Mouse (Mus musculus): Measurements from ENCODE around the gene Srsf7. TPM values are rescaled to one million over a fixed set of nuclear protein-coding genes. Genes with fewer than 3 reads are reported as not detected.

Gene Srsf7
- total and polyA plus RNA-seq, 2 experiments from 2014 or later, result 150 to 224 TPM

DNA sequence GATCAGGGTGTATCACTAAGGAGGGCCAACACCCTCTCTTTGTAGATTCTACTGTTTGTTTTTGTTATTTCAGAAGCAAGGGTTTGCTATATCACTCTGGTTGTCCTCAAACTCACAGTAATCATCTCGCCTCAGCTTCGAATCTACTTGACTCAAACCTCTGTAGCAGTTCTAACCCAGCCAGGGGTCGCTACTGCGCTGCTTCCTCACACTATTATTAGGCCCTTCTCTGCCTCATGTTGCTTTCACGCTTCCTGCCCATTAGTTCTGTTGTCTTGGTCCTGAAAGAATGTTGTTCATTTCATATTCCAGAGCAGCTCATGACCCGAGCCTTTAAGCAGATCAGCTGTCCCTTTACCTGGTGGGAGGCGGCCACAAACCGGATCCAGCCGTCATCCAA is 34.5 kb upstream of the Srsf7 start:
- no peak overlapping the region for H3K4me2 ChIP-seq (ENCODE audit: low read depth, low read length, poor library complexity, severe bottlenecking)
- no peak overlapping the region for H3K4me3 ChIP-seq (ENCODE audit: low read depth, low read length)
- WGBS, result 91% methylated on average over 9 of the region's 9 CpGs
- TF ChIP-seq CTCF (IDR thresholded peaks at IDR 0.05), result no peak
- no peak overlapping the region for H3K27ac ChIP-seq (ENCODE audit: low read depth, low read length)
- peaks cover 74% of the 10 kb centered on the region for H3K36me3 ChIP-seq (ENCODE audit: insufficient read depth, low read length)
- H3K27me3 ChIP-seq (ENCODE audit: insufficient read depth, low read length), result no peaks in the 10 kb centered on the region
- no peak overlapping the region for H3K9ac ChIP-seq (replicated peaks; ENCODE audit: low read length, poor library complexity, severe bottlenecking)
- no peaks in the 10 kb centered on the region for H3K4me1 ChIP-seq (ENCODE audit: insufficient read depth, low read length)
- H3K9me3 ChIP-seq (ENCODE audit: low read length), result no peaks in the 10 kb centered on the region
- no peak for ATAC-seq (ENCODE audit: low FRiP score)
- DNase-seq (ENCODE audit: low spot score), result no peak

DNA sequence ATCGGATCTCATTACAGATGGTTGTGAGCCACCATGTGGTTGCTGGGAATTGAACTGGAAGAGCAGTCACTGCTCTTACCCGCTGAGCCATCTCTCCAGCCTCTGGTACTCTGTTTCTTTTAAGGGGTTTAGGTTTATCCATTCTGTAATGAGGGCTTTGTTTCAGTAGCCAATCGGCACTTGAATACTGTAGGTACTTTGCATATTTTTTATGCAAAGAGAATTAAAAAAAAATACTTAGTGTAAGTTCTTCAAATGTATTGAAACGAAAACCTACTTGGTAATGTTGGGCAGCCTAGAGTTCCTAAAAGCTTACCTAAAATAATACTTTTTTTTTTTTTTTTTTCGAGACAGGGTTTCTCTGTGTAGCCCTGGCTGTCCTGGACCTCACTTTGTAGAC is 30.4 kb upstream of the Srsf7 start:
- DNase-seq (ENCODE audit: low spot score) (no peak), ATAC-seq (ENCODE audit: low FRiP score) (no peak)
- Histone ChIP-seq H3K4me1 (ENCODE audit: insufficient read depth, low read length) (no peaks in the 10 kb centered on the region), H3K4me3 (ENCODE audit: low read depth, low read length) (no peak overlapping the region), H3K36me3 (ENCODE audit: insufficient read depth, low read length) (peaks cover 38% of the 10 kb centered on the region), H3K9me3 (ENCODE audit: low read length) (no peaks in the 10 kb centered on the region), H3K4me2 (ENCODE audit: low read depth, low read length, poor library complexity, severe bottlenecking) (no peak overlapping the region), H3K27me3 (ENCODE audit: insufficient read depth, low read length) (no peaks in the 10 kb centered on the region), H3K27ac (ENCODE audit: low read depth, low read length) (no peak overlapping the region), H3K9ac (replicated peaks; ENCODE audit: low read length, poor library complexity, severe bottlenecking) (no peak overlapping the region)
- 95% methylated on average over 5 of the region's 5 CpGs for WGBS
- no peak for TF ChIP-seq CTCF (IDR thresholded peaks at IDR 0.05)

DNA sequence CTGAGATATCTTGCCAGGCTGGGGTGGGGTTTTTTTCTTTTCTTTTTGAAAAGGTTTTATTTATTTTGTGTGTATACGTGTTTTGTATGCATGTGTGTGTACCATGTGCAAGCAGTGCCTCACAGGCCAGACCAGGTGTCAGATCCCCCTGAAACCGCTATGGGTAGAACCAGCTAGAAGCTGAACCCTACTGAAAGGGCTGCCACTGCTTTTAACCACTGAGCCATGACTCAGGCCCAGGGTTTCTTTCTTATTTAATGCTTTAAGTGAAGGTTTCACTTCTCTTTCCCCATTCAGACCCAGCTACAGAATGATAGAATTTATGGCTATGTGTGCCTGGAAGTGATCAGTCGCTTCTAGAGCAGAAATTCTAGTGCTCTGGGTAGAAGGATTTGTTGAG is 29.7 kb upstream of the Srsf7 start:
- no peak overlapping the region for H3K4me3 ChIP-seq (ENCODE audit: low read depth, low read length)
- no peak overlapping the region for H3K27ac ChIP-seq (ENCODE audit: low read depth, low read length)
- no peak overlapping the region for H3K4me2 ChIP-seq (ENCODE audit: low read depth, low read length, poor library complexity, severe bottlenecking)
- no peak overlapping the region for H3K9ac ChIP-seq (replicated peaks; ENCODE audit: low read length, poor library complexity, severe bottlenecking)
- TF ChIP-seq CTCF (IDR thresholded peaks at IDR 0.05), result no peak
- H3K9me3 ChIP-seq (ENCODE audit: low read length), result no peaks in the 10 kb centered on the region
- no peaks in the 10 kb centered on the region for H3K27me3 ChIP-seq (ENCODE audit: insufficient read depth, low read length)
- 96% methylated on average over 3 of the region's 3 CpGs for WGBS
- ATAC-seq (ENCODE audit: low FRiP score) (no peak), DNase-seq (ENCODE audit: low spot score) (no peak)
- H3K4me1 ChIP-seq (ENCODE audit: insufficient read depth, low read length), result no peaks in the 10 kb centered on the region
- peaks cover 31% of the 10 kb centered on the region for H3K36me3 ChIP-seq (ENCODE audit: insufficient read depth, low read length)

DNA sequence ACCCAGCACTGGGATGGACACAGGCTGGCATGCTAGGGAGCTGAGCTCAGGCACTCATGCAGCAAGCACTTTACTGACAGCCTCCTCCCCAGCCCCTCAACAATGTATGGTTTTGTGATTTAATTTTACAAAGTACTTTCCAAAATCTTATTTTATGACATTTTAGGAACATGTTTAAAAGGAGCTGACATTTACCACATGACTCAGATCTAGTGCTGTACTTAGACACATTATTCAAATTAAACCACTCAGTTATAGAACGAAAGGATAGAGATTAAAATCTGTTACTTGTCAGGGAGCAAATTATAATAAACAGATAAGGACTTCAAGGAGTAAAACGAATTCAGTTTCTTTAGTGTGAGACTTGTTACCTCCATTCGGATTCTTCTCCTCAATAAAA is 28.4 kb upstream of the Srsf7 start:
- Histone ChIP-seq H3K4me3 (ENCODE audit: low read depth, low read length) (no peak overlapping the region), H3K27ac (ENCODE audit: low read depth, low read length) (no peak overlapping the region), H3K4me2 (ENCODE audit: low read depth, low read length, poor library complexity, severe bottlenecking) (no peak overlapping the region), H3K4me1 (ENCODE audit: insufficient read depth, low read length) (no peaks in the 10 kb centered on the region), H3K36me3 (ENCODE audit: insufficient read depth, low read length) (peaks cover 21% of the 10 kb centered on the region), H3K9ac (replicated peaks; ENCODE audit: low read length, poor library complexity, severe bottlenecking) (no peak overlapping the region), H3K9me3 (ENCODE audit: low read length) (no peaks in the 10 kb centered on the region), H3K27me3 (ENCODE audit: insufficient read depth, low read length) (no peaks in the 10 kb centered on the region)
- 85% methylated on average over 3 of the region's 3 CpGs for WGBS
- no peak for TF ChIP-seq CTCF (IDR thresholded peaks at IDR 0.05)
- DNase-seq (ENCODE audit: low spot score) (no peak), ATAC-seq (ENCODE audit: low FRiP score) (no peak)

DNA sequence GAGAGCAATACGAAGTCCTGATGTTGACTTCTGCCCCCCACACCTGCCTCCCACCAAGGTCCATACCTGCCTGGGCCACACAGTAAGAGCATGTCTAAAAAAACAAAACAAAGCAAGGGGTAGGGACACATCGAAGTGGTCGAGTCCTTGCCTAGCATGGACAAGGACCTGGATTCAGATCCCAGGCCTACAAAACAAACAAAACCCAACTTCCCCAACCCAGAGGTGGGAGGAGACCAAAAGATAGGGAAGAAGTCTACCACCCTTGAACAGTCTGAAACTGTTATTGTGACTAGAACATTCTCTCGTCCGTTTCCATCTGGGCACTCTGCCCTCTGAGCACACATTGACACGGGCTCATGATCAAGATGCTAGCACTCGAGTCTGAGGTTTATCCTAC is 27.3 kb upstream of the Srsf7 start:
- H3K4me2 ChIP-seq (ENCODE audit: low read depth, low read length, poor library complexity, severe bottlenecking), result no peak overlapping the region
- H3K4me1 ChIP-seq (ENCODE audit: insufficient read depth, low read length), result no peaks in the 10 kb centered on the region
- no peak for ATAC-seq (ENCODE audit: low FRiP score)
- no peaks in the 10 kb centered on the region for H3K27me3 ChIP-seq (ENCODE audit: insufficient read depth, low read length)
- H3K9ac ChIP-seq (replicated peaks; ENCODE audit: low read length, poor library complexity, severe bottlenecking), result no peak overlapping the region
- no peak overlapping the region for H3K4me3 ChIP-seq (ENCODE audit: low read depth, low read length)
- TF ChIP-seq CTCF (IDR thresholded peaks at IDR 0.05), result no peak
- no peak for DNase-seq (ENCODE audit: low spot score)
- no peaks in the 10 kb centered on the region for H3K9me3 ChIP-seq (ENCODE audit: low read length)
- peaks cover 15% of the 10 kb centered on the region for H3K36me3 ChIP-seq (ENCODE audit: insufficient read depth, low read length)
- H3K27ac ChIP-seq (ENCODE audit: low read depth, low read length), result no peak overlapping the region
- WGBS, result 84% methylated on average over 7 of the region's 7 CpGs

DNA sequence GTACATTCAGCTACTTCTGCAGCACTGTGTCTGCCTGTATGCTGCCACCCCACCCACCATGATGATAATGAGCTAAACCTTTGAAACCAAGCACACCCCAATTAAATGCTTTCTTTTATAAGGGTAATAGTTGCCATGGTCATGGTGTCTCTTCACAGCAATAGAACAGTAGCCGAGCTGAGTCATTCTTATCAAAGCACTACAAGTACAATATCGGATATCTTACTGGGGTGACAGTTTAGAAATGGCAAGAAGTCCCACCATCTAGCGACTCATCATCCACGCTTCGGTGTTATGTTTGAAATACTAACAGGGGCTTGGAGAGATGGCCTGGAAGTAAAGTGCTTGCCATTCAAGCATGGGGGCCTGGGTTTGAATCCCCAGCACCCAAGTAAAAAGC is 26.7 kb upstream of the Srsf7 start:
- H3K27me3 ChIP-seq (ENCODE audit: insufficient read depth, low read length), result no peaks in the 10 kb centered on the region
- TF ChIP-seq CTCF (IDR thresholded peaks at IDR 0.05), result no peak
- H3K36me3 ChIP-seq (ENCODE audit: insufficient read depth, low read length), result peaks cover 10% of the 10 kb centered on the region
- ATAC-seq (ENCODE audit: low FRiP score), result no peak
- H3K9ac ChIP-seq (replicated peaks; ENCODE audit: low read length, poor library complexity, severe bottlenecking), result no peak overlapping the region
- H3K4me3 ChIP-seq (ENCODE audit: low read depth, low read length), result no peak overlapping the region
- no peak overlapping the region for H3K27ac ChIP-seq (ENCODE audit: low read depth, low read length)
- H3K9me3 ChIP-seq (ENCODE audit: low read length), result no peaks in the 10 kb centered on the region
- WGBS, result 96% methylated on average over 5 of the region's 5 CpGs
- no peak overlapping the region for H3K4me2 ChIP-seq (ENCODE audit: low read depth, low read length, poor library complexity, severe bottlenecking)
- no peak for DNase-seq (ENCODE audit: low spot score)
- H3K4me1 ChIP-seq (ENCODE audit: insufficient read depth, low read length), result no peaks in the 10 kb centered on the region
